Mouse (Mus musculus): Measurements from ENCODE around the gene Nedd4. TPM values are rescaled to one million over a fixed set of nuclear protein-coding genes. Genes with fewer than 3 reads are reported as not detected.
"Not testable (repeated sequence)": the region's sequence is repeated elsewhere in the genome, so short reads cannot be mapped to it uniquely, and the experiment has no call there.

Nedd4 gene
- 100 to 1,000 TPM; 275 to 288 TPM for total RNA-seq (2021)

GRCm38 (mm10) chr9:72661895-72662661 lies at the start of gene Nedd4:
Nedd4 (plus strand) TSS chr9:72662346.
- peak; percentile 89 to 95 for DNase-seq (ENCODE audit: low spot score in 2 of 2)
- intact Hi-C loops (cut with DNase I) = loop anchor here (5.0 kb wide), 1 partner anchor 130 kb away; the partner anchor contains the start of gene Rfx7

- peak in 1 of 2 experiments; percentile 19 for DNase-seq (ENCODE audit: low spot score in 2 of 2)
- intact Hi-C loops (cut with DNase I) = loop anchor here (10.0 kb wide), 1 partner anchor 61 kb away; no protein-coding TSS in a partner anchor
Measured at GRCm38 (mm10) chr9:72613884-72614283, 48.3 kb upstream of the Nedd4 start.

- intact Hi-C loops (cut with DNase I) = loop anchor here (10.0 kb wide), 1 partner anchor 60 kb away; no protein-coding TSS in a partner anchor
- peak in 1 of 2 experiments; percentile 18 for DNase-seq (ENCODE audit: low spot score in 2 of 2)
Measured at GRCm38 (mm10) chr9:72614786-72615480, 47.2 kb upstream of the Nedd4 start.

- peak in 1 of 2 experiments; percentile 11 for DNase-seq (ENCODE audit: low spot score in 2 of 2)
- intact Hi-C loops (cut with DNase I) = loop anchor here (10.0 kb wide), 1 partner anchor 57 kb away; no protein-coding TSS in a partner anchor
Measured at GRCm38 (mm10) chr9:72618037-72618436, 44.1 kb upstream of the Nedd4 start.

GRCm38 (mm10) chr9:72623605-72624004 lies 38.5 kb upstream of the Nedd4 start:
- intact Hi-C loops (cut with DNase I) = no loop called here
- DNase-seq (ENCODE audit: low spot score in 2 of 2) = no peak

- no peak for DNase-seq (ENCODE audit: low spot score in 2 of 2)
- intact Hi-C loops (cut with DNase I) = no loop called here
Measured at GRCm38 (mm10) chr9:72627598-72627997, 34.5 kb upstream of the Nedd4 start.

GRCm38 (mm10) chr9:72628591-72628990 lies 33.6 kb upstream of the Nedd4 start:
- DNase-seq (ENCODE audit: low spot score in 2 of 2) = peak; percentile 33 to 48
- intact Hi-C loops (cut with DNase I) = no loop called here

GRCm38 (mm10) chr9:72632198-72632597 lies 29.9 kb upstream of the Nedd4 start:
- intact Hi-C loops (cut with DNase I) = no loop called here
- no peak for DNase-seq (ENCODE audit: low spot score in 2 of 2)

GRCm38 (mm10) chr9:72635134-72635533 lies 27.0 kb upstream of the Nedd4 start:
- no peak for DNase-seq (ENCODE audit: low spot score in 2 of 2)
- intact Hi-C loops (cut with DNase I) = loop anchor here (2.0 kb wide), 1 partner anchor 38 kb away; no protein-coding TSS in a partner anchor

- intact Hi-C loops (cut with DNase I) = no loop called here
- DNase-seq (ENCODE audit: low spot score in 2 of 2) = no peak
Measured at GRCm38 (mm10) chr9:72636547-72636946, 25.6 kb upstream of the Nedd4 start.

GRCm38 (mm10) chr9:72637243-72637642 lies 24.9 kb upstream of the Nedd4 start:
- intact Hi-C loops (cut with DNase I) = no loop called here

GRCm38 (mm10) chr9:72638951-72639842 lies 22.9 kb upstream of the Nedd4 start:
- intact Hi-C loops (cut with DNase I) = no loop called here
- DNase-seq (ENCODE audit: low spot score in 2 of 2) = no peak

More at GRCm38 (mm10) chr9:72637243-72637642, 24.9 kb upstream of the Nedd4 start:
- no peak for DNase-seq (ENCODE audit: low spot score in 2 of 2)

GRCm38 (mm10) chr9:72639843-72640621 lies 22.1 kb upstream of the Nedd4 start:
- intact Hi-C loops (cut with DNase I) = no loop called here
- DNase-seq (ENCODE audit: low spot score in 2 of 2) = peak; percentile 57 to 76

GRCm38 (mm10) chr9:72640642-72641041 lies 21.5 kb upstream of the Nedd4 start:
- DNase-seq (ENCODE audit: low spot score in 2 of 2) = no peak
- intact Hi-C loops (cut with DNase I) = no loop called here

- intact Hi-C loops (cut with DNase I) = no loop called here
- no peak for DNase-seq (ENCODE audit: low spot score in 2 of 2)
Measured at GRCm38 (mm10) chr9:72641093-72641680, 21.0 kb upstream of the Nedd4 start.

GRCm38 (mm10) chr9:72642756-72643447 lies 19.2 kb upstream of the Nedd4 start:
- intact Hi-C loops (cut with DNase I) = not testable (repeated sequence)

GRCm38 (mm10) chr9:72643651-72644417 lies 18.3 kb upstream of the Nedd4 start:
- no peak for DNase-seq (ENCODE audit: low spot score in 2 of 2)
- intact Hi-C loops (cut with DNase I) = no loop called here

More at GRCm38 (mm10) chr9:72642756-72643447, 19.2 kb upstream of the Nedd4 start:
- not testable (repeated sequence) for DNase-seq (ENCODE audit: low spot score in 2 of 2)
